Mouse (Mus musculus): ENCODE measurements at regions not wholly inside any gene's neighbourhood (a gene's known extent, or its start where the extent isn't known, plus 50 kb on each side); places are given as distances from the start of the nearest gene placed in this dataset.
A peak's percentile ranks its signal among the peaks of the same experiment; 100 is the strongest.

- no peak for ATAC-seq (replicated peaks; ENCODE audit: insufficient number of reproducible peaks, low FRiP score, low TSS enrichment, poor library complexity, severe bottlenecking)
Observed at GRCm38 (mm10) chr5:146684429-146684828, 99.4 kb upstream of the Gpr12 start.

- ATAC-seq (replicated peaks; ENCODE audit: insufficient number of reproducible peaks, low FRiP score, low TSS enrichment, poor library complexity, severe bottlenecking): no peak
Observed at GRCm38 (mm10) chr5:146683554-146683953, 98.5 kb upstream of the Gpr12 start.

- no peak for ATAC-seq (replicated peaks; ENCODE audit: insufficient number of reproducible peaks, low FRiP score, low TSS enrichment, poor library complexity, severe bottlenecking)
Observed at GRCm38 (mm10) chr5:146682893-146683292, 97.9 kb upstream of the Gpr12 start.

- ATAC-seq (replicated peaks; ENCODE audit: insufficient number of reproducible peaks, low FRiP score, low TSS enrichment, poor library complexity, severe bottlenecking): peak; percentile 41; the same call in 1 of the 2 replicates
Observed at GRCm38 (mm10) chr5:146681512-146681911, 96.5 kb upstream of the Gpr12 start.

GRCm38 (mm10) chr5:146679198-146679681 is 94.2 kb upstream of the Gpr12 start:
- ATAC-seq (replicated peaks; ENCODE audit: insufficient number of reproducible peaks, low FRiP score, low TSS enrichment, poor library complexity, severe bottlenecking): no peak

- no peak for ATAC-seq (replicated peaks; ENCODE audit: insufficient number of reproducible peaks, low FRiP score, low TSS enrichment, poor library complexity, severe bottlenecking)
Observed at GRCm38 (mm10) chr5:146678775-146679170, 93.7 kb upstream of the Gpr12 start.

- ATAC-seq (replicated peaks; ENCODE audit: insufficient number of reproducible peaks, low FRiP score, low TSS enrichment, poor library complexity, severe bottlenecking): no peak
Observed at GRCm38 (mm10) chr5:146678049-146678774, 93.2 kb upstream of the Gpr12 start.

- no peak for ATAC-seq (replicated peaks; ENCODE audit: insufficient number of reproducible peaks, low FRiP score, low TSS enrichment, poor library complexity, severe bottlenecking)
Observed at GRCm38 (mm10) chr5:146677151-146677515, 92.1 kb upstream of the Gpr12 start.

GRCm38 (mm10) chr5:146676470-146677150 is 91.6 kb upstream of the Gpr12 start:
- peak; percentile 89 for ATAC-seq (replicated peaks; ENCODE audit: insufficient number of reproducible peaks, low FRiP score, low TSS enrichment, poor library complexity, severe bottlenecking)

GRCm38 (mm10) chr5:146675887-146676277 is 90.8 kb upstream of the Gpr12 start:
- no peak for ATAC-seq (replicated peaks; ENCODE audit: insufficient number of reproducible peaks, low FRiP score, low TSS enrichment, poor library complexity, severe bottlenecking)

GRCm38 (mm10) chr5:146675006-146675886 is 90.2 kb upstream of the Gpr12 start:
- ATAC-seq (replicated peaks; ENCODE audit: insufficient number of reproducible peaks, low FRiP score, low TSS enrichment, poor library complexity, severe bottlenecking): peak; percentile 59

GRCm38 (mm10) chr5:146661751-146662150 is 76.7 kb upstream of the Gpr12 start:
- ATAC-seq (replicated peaks; ENCODE audit: insufficient number of reproducible peaks, low FRiP score, low TSS enrichment, poor library complexity, severe bottlenecking): no peak

GRCm38 (mm10) chr5:146657228-146657627 is 72.2 kb upstream of the Gpr12 start:
- no peak for ATAC-seq (replicated peaks; ENCODE audit: insufficient number of reproducible peaks, low FRiP score, low TSS enrichment, poor library complexity, severe bottlenecking)

GRCm38 (mm10) chr5:146655394-146655793 is 70.4 kb upstream of the Gpr12 start:
- peak; percentile 41 for ATAC-seq (replicated peaks; ENCODE audit: insufficient number of reproducible peaks, low FRiP score, low TSS enrichment, poor library complexity, severe bottlenecking)

GRCm38 (mm10) chr5:146653686-146654450 is 68.8 kb upstream of the Gpr12 start:
- ATAC-seq (replicated peaks; ENCODE audit: insufficient number of reproducible peaks, low FRiP score, low TSS enrichment, poor library complexity, severe bottlenecking): no peak

- ATAC-seq (replicated peaks; ENCODE audit: insufficient number of reproducible peaks, low FRiP score, low TSS enrichment, poor library complexity, severe bottlenecking): no peak
Observed at GRCm38 (mm10) chr5:146652874-146653273, 67.8 kb upstream of the Gpr12 start.

GRCm38 (mm10) chr5:146648519-146649060 is 63.6 kb upstream of the Gpr12 start:
- no peak for ATAC-seq (replicated peaks; ENCODE audit: insufficient number of reproducible peaks, low FRiP score, low TSS enrichment, poor library complexity, severe bottlenecking)

- ATAC-seq (replicated peaks; ENCODE audit: insufficient number of reproducible peaks, low FRiP score, low TSS enrichment, poor library complexity, severe bottlenecking): no peak
Observed at GRCm38 (mm10) chr5:146647628-146648380, 62.8 kb upstream of the Gpr12 start.
